8 mouse cellular contexts compared by ENCODE assay signal in genomic region chr13:58112601-58113041, GRCm38 (mm10). TPM values are rescaled to one million over a fixed set of nuclear protein-coding genes. Genes with fewer than 3 reads are reported as not detected.
DNase-seq lines count a peak whose midpoint lies in the region; ATAC-seq lines count a peak whose summit lies in the region.

No protein-coding gene starts in this region.

- peak overlapping the region; percentile 68 for H3K9ac ChIP-seq in neural tube, embryonic 11.5 days (ENCODE audit: low read length)
- peak overlapping the region; percentile 57 for H3K9ac ChIP-seq in heart, embryonic 15.5 days
- H3K9ac ChIP-seq in liver, embryonic 15.5 days = 0 out of 2 replicates have a peak overlapping the region, but pooled peaks have one; percentile 18

- no peaks in the 10 kb centered on the region for H3K36me3 ChIP-seq in neural tube, embryonic 11.5 days (ENCODE audit: control insufficient read depth, insufficient read depth, low read length)
- no peaks in the 10 kb centered on the region for H3K36me3 ChIP-seq in heart, embryonic 15.5 days
- no peaks in the 10 kb centered on the region for H3K36me3 ChIP-seq in liver, embryonic 15.5 days (replicated peaks)

- no peaks in the 10 kb centered on the region for H3K9me3 ChIP-seq in neural tube, embryonic 11.5 days (ENCODE audit: control insufficient read depth, low read length)
- H3K9me3 ChIP-seq in heart, embryonic 15.5 days (replicated peaks) = no peaks in the 10 kb centered on the region
- H3K9me3 ChIP-seq in liver, embryonic 15.5 days (replicated peaks) = no peaks in the 10 kb centered on the region

- DNase-seq in adrenal gland, postnatal 36 days = peak; percentile 24 to 44
- DNase-seq in adrenal gland, postnatal 4 days (ENCODE audit: low spot score in 2 of 2) = no peak
- DNase-seq in neural tube, embryonic 11.5 days (ENCODE audit: low spot score) = no peak
- no peak for DNase-seq in neural tube, embryonic 10.5 days (ENCODE audit: extremely low spot score, low spot score)
- DNase-seq in spleen, adult 18-20 months = no peak

- peak overlapping the region; percentile 50 for H3K4me3 ChIP-seq in neural tube, embryonic 11.5 days (ENCODE audit: low read depth, low read length)
- peak overlapping the region; percentile 63 for H3K4me3 ChIP-seq in heart, embryonic 15.5 days
- H3K4me3 ChIP-seq in liver, embryonic 15.5 days (replicated peaks) = peak overlapping the region; percentile 52

- ATAC-seq in neural tube, embryonic 11.5 days (ENCODE audit: insufficient read depth, low FRiP score, low TSS enrichment) = no peak
- no peak for ATAC-seq in heart, embryonic 15.5 days (replicated peaks; ENCODE audit: insufficient number of reproducible peaks, insufficient read depth, low FRiP score, low read depth)
- no peak for ATAC-seq in liver, embryonic 15.5 days (ENCODE audit: insufficient read depth)
- ATAC-seq in granulocyte monocyte progenitor cell, adult 5-6 weeks (replicated peaks; ENCODE audit: poor library complexity, severe bottlenecking) = no peak

- peak overlapping the region; percentile 80 for H3K4me2 ChIP-seq in neural tube, embryonic 11.5 days (ENCODE audit: low read depth)
- peak overlapping the region; percentile 77 for H3K4me2 ChIP-seq in heart, embryonic 15.5 days
- H3K4me2 ChIP-seq in liver, embryonic 15.5 days = peak overlapping the region; percentile 66

- H3K27me3 ChIP-seq in neural tube, embryonic 11.5 days (ENCODE audit: control insufficient read depth, insufficient read depth, low read length) = no peaks in the 10 kb centered on the region
- no peaks in the 10 kb centered on the region for H3K27me3 ChIP-seq in heart, embryonic 15.5 days
- peaks cover 58% of the 10 kb centered on the region for H3K27me3 ChIP-seq in liver, embryonic 15.5 days

- 0 out of 2 replicates have a peak, but pooled peaks cover 10% of the 10 kb centered on the region for H3K4me1 ChIP-seq in neural tube, embryonic 11.5 days (ENCODE audit: control insufficient read depth, insufficient read depth, low read length)
- peaks cover 34% of the 10 kb centered on the region for H3K4me1 ChIP-seq in heart, embryonic 15.5 days (replicated peaks)
- peaks cover 9% of the 10 kb centered on the region for H3K4me1 ChIP-seq in liver, embryonic 15.5 days (replicated peaks)

- WGBS in neural tube, embryonic 11.5 days = 21% methylated on average over 11 of the region's 11 CpGs
- WGBS in heart, embryonic 15.5 days = 18% methylated on average over 11 of the region's 11 CpGs
- 16% methylated on average over 11 of the region's 11 CpGs for WGBS in liver, embryonic 15.5 days (ENCODE audit: insufficient replicate concordance)

- peak overlapping the region; percentile 77; the same call in 1 of the 2 replicates for H3K27ac ChIP-seq in neural tube, embryonic 11.5 days (ENCODE audit: low read depth, low read length)
- peak overlapping the region; percentile 67 for H3K27ac ChIP-seq in heart, embryonic 15.5 days
- H3K27ac ChIP-seq in liver, embryonic 15.5 days (replicated peaks) = no peak overlapping the region

RNA-seq across cellular contexts. Expression of gene Klhl3, which starts 0.8 kb away (rescaled TPM):
- 1 to 10 TPM; 1.5 to 1.9 TPM for total RNA-seq in adrenal gland, postnatal 36 days (2021)
- total RNA-seq in adrenal gland, postnatal 4 days (2021) = 1 to 10 TPM; 4.1 to 5.0 TPM
- 3.3 and 3.5 TPM in 2 replicates for polyA plus RNA-seq in neural tube, embryonic 11.5 days (2014; fragmentation: Nextera tagmentation; extraction: Ambion mirVana)
- 7.1 and 7.2 TPM in 2 replicates for polyA plus RNA-seq in heart, embryonic 15.5 days (2015; fragmentation: Nextera tagmentation; extraction: Ambion mirVana)
- polyA plus RNA-seq in liver, embryonic 15.5 days (2015; fragmentation: Nextera tagmentation; extraction: Ambion mirVana) = 1.1 and 1.4 TPM in 2 replicates
- total RNA-seq in granulocyte monocyte progenitor cell, adult 5-6 weeks (2014; fragmentation: Nextera tagmentation) = 7.4 and 7.8 TPM in 2 replicates
- 4.1 and 4.9 TPM in 2 replicates for total RNA-seq in granulocyte monocyte progenitor cell, adult 5-6 weeks (2017)

RNA-seq across cellular contexts. Expression of gene Hnrnpa0, which starts 15.7 kb away (rescaled TPM):
- total RNA-seq in adrenal gland, postnatal 36 days (2021) = 100 to 1,000 TPM; 123 to 133 TPM
- total RNA-seq in adrenal gland, postnatal 4 days (2021) = 100 to 1,000 TPM; 214 TPM
- polyA plus RNA-seq in neural tube, embryonic 11.5 days (2014; fragmentation: Nextera tagmentation; extraction: Ambion mirVana) = 47.3 and 51.0 TPM in 2 replicates
- 15.9 and 21.0 TPM in 2 replicates for polyA plus RNA-seq in heart, embryonic 15.5 days (2015; fragmentation: Nextera tagmentation; extraction: Ambion mirVana)
- 5.2 and 6.2 TPM in 2 replicates for polyA plus RNA-seq in liver, embryonic 15.5 days (2015; fragmentation: Nextera tagmentation; extraction: Ambion mirVana)
- 112 and 130 TPM in 2 replicates for total RNA-seq in granulocyte monocyte progenitor cell, adult 5-6 weeks (2014; fragmentation: Nextera tagmentation)
- total RNA-seq in granulocyte monocyte progenitor cell, adult 5-6 weeks (2017) = 77.9 and 83.8 TPM in 2 replicates

RNA-seq across cellular contexts. Expression of gene Idnk, which starts 44.8 kb away (rescaled TPM):
- 10 to 100 TPM; 57.2 to 62.8 TPM for total RNA-seq in adrenal gland, postnatal 36 days (2021)
- total RNA-seq in adrenal gland, postnatal 4 days (2021) = 10 to 100 TPM; 51.0 to 58.0 TPM
- polyA plus RNA-seq in neural tube, embryonic 11.5 days (2014; fragmentation: Nextera tagmentation; extraction: Ambion mirVana) = 46.3 and 54.4 TPM in 2 replicates
- 29.5 and 30.3 TPM in 2 replicates for polyA plus RNA-seq in heart, embryonic 15.5 days (2015; fragmentation: Nextera tagmentation; extraction: Ambion mirVana)
- polyA plus RNA-seq in liver, embryonic 15.5 days (2015; fragmentation: Nextera tagmentation; extraction: Ambion mirVana) = 17.2 and 18.8 TPM in 2 replicates
- total RNA-seq in granulocyte monocyte progenitor cell, adult 5-6 weeks (2014; fragmentation: Nextera tagmentation) = 44.7 and 45.9 TPM in 2 replicates
- total RNA-seq in granulocyte monocyte progenitor cell, adult 5-6 weeks (2017) = 41.6 and 44.6 TPM in 2 replicates

Comparison
In these comparisons a context has a peak if more than half of its experiments do, and no peak if none do; other contexts are left out.
1. DNase-seq: peak in adrenal gland, postnatal 36 days (2 of 2); none in adrenal gland, postnatal 4 days (0 of 2), neural tube, embryonic 11.5 days (single experiment), neural tube, embryonic 10.5 days (single experiment) and spleen, adult 18-20 months (0 of 2).
2. H3K9ac ChIP-seq: peak in every context shown above with its lines; median percentile 68 in neural tube, embryonic 11.5 days; 57 in heart, embryonic 15.5 days; 18 in liver, embryonic 15.5 days.
3. Peak in every context shown above with its lines, with median percentiles within 50 percentile points of each other: H3K4me2 ChIP-seq and H3K4me3 ChIP-seq.